Mouse (Mus musculus) adrenal gland (tissue): ENCODE results near the gene Dhx30.
"Not testable (repeated sequence)": the region's sequence is repeated elsewhere in the genome, so short reads cannot be mapped to it uniquely, and the experiment has no call there.

Source experiments
- intact Hi-C: fragments of 180-260 bp; cut with DNase I; formaldehyde crosslinking; loops from one replicate; pipeline ENCODE4 v1.15.1; 2025

Gene Dhx30

DNA sequence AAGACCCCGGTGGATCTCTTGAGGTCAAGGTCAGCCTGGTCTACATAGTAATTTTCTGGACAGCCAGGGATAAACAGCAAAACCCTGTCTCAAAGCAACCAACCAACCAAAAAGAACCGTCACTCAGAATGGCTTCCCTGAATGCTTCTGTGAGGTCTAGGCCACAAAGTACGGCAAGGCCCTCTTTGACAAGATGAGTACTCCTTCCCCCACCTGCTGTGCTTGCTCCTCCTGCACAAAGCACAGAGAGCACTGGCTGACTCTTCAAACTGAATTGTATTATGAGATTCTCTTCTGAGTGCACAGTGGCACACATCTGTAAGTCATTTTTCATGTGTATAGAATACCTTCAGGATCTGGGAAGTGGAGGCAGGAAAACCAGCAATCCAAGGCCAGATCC, 19.8 kb downstream of the Dhx30 start:
- intact Hi-C loops = no loop called here

DNA sequence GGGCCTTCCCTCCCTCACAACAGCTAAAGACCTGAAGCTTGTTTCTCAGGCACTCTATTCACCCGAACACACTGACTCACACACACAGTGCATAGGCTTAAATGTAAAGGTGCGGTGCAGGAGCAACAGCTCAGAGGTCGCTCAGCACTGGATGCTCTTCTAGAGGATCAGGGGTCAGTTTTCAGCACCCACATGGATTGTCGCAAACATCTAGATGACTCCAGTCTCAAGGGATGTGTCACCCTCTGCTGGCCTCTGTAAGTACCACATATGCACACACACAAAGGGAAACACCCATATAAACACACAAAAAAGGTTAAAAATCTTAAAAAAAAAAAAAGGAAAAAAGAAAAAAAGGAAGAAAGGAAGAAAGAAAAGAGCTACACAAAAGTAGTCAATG, 22.9 kb downstream of the Dhx30 start:
- intact Hi-C loops = no loop called here

DNA sequence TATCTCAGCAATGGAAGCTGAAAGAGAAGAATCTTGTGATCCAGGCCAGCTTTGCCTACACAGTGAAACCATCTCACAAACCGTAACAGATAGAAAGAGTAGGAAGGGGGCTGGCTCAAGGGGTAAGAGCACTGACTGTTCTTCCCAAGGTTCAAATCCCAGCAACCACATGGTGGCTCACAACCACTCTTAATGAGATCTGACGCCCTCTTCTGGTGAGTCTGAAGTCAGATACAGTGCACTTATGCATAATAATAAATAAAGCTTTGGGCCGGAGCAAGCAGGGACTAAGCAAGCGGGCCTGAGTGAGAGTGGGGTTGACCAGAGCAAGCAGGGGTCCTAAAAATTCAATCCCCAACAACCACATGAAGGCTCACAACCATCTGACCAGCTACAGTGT, 24.3 kb downstream of the Dhx30 start:
- intact Hi-C loops = no loop called here

DNA sequence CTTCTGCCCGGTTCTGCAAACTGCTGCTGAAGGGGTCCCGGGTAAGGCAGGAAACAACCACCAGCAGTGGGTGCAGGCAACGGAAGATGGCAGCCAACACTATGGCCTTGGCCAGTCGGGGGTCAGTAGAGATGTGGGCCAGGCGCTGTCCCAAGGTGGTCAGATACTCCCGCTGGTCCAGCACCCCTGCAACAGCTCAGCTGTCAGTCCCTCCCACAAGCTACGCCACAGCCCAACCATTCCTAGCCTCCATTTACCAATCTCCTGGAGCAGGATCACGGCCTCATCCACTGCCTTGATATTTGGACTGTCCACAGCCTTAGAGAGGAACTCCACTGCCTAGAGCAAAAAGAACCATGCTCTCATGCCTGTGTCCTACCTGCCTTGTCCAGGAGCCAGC, 31.9 kb downstream of the Dhx30 start:
- intact Hi-C loops = no loop called here

DNA sequence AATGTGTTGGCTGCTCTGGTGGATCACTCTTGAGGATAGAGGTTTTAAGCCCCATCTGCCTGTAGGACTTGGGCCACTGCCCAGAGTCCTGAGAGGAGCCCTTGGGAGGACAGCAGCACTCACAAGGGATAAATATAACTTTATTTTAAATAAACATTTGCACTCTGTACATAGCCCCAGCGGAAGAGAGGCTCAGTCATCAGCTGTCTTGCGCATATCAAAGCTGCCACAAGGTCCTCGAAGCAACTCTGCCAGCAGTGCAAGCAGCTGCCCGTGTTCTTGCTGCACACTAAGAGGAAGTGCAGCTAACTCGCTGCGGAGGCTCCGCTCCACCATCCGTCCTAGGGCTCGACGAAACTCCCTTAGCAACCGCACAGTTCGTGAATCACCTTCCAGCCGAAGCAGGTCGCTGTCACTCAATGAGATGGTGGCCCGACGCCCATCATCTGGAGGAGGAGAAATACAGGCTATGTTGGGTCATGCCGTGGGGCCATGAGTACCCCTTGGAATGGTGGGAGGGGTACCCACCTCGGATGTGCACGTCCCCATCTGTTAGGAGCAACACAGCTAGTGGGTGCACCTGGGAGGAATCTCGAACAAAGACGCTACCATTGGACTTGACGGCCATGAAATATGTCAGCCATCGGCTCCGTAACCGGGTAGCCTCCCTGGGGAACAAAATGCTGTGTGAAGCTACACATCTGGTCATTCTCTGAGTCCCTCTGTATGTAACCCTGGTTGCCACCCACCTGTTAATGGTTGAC, 33.2 kb downstream of the Dhx30 start:
- intact Hi-C loops = no loop called here

DNA sequence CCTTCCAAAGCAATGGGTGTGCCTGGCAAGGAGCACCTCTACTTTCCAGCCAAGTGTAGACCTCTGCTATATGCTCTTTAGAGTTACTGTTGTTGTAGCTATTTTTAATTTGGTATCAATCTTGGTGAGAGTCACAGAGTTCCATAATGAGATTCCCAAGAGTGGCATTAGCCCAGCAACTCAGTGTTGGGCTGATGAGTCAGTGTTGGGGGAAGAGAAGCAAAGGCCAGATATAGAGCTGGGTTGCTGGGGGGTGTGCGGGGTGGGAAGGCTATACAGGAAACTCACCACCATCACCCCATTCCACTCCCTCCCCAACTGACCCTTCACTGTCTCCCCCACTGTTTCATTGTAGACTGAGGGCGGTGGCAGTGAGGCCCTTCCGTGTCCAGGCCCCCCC, 36.6 kb downstream of the Dhx30 start:
- intact Hi-C loops = no loop called here

DNA sequence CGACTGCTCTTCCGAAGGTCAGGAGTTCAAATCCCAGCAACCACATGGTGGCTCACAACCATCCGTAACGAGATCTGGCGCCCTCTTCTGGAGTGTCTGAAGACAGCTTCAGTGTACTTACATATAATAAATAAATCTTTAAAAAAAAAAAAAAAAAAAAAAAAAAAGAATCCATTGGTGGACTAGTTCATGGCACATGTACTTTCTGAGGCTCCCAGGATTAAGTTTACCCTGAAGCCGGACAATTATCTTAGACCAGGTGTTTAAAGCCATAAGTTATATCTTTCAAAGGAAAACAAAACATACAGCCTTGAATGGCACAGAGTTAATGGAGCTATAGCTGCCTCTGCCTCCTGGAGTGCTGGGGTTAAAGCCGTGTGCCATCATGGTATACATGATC, 41.2 kb downstream of the Dhx30 start:
- intact Hi-C loops = not testable (repeated sequence)

DNA sequence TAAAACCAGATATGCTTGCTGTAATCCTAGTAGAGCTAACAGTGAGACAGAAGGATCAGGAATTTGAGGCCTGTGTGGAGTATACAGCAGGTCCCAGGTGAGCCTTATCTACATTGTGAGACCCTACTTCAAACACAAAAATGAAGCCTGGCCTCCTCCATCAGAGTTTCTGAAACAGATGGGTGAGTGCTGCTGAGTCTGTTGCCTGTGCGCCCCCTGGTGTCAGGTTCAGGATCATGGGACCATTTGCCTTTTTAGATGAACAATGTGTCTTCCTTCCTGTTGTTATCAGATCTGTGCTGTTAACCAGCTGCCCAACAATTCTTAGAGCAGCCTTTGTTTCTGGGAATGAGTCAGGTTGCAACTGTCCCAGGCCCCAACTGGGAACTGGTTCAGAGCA, 45.8 kb downstream of the Dhx30 start:
- intact Hi-C loops = loop anchor here (2.0 kb wide), 2 partner anchors 87 to 179 kb away; no protein-coding TSS in a partner anchor

DNA sequence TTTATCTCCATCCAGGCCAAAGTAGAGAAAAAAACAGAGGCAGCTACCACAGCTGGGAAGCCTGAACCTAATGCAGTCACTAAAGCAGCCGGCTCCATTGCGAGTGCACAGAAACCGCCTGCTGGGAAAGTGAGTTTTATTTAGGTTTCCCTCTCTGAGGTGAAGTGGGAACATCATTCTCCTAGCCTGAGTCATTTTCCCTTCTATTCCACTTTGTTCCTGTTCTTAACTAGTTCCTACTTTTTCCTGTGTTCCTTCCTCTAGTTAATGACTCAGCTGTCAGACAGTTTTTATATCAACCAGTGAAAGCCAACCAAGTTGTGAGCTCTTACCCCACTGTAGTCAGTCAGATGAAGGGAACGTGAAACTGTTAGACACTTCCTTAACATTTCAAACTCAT, 46.6 kb downstream of the Dhx30 start:
- intact Hi-C loops = no loop called here

DNA sequence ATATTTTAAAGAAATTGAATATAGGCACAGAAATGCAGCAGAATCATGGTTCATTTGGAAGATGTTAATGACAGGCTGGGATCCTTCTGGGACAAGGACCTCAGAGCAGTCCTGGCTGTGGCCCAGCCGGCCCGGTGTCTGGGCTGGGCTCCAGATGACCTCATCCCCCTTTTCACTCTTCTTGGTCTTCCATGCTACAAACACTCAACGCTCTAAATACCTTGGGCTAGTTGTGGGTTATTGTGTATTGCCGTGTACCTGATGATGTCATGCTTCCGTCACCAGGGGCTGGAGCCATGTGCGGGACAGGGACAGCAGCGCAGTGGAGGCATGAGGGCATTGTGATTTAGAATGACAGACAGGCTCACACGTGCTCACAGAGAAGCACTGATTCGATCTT, 47.3 kb downstream of the Dhx30 start:
- intact Hi-C loops = no loop called here

DNA sequence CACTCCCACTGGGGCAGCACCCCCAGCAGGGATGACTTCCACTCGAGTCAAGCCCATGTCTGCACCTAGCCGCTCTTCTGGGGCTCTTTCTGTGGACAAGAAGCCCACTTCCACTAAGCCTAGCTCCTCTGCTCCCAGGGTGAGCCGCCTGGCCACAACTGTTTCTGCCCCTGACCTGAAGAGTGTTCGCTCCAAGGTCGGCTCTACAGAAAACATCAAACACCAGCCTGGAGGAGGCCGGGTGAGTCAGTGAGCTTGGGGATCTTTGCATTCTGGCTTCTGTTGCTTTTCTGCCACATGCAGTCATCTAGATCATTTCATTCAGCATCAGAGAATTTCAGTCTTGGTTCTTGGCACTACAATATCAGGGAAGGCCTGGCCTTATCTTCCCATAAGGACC, 48.9 kb downstream of the Dhx30 start:
- intact Hi-C loops = no loop called here

DNA sequence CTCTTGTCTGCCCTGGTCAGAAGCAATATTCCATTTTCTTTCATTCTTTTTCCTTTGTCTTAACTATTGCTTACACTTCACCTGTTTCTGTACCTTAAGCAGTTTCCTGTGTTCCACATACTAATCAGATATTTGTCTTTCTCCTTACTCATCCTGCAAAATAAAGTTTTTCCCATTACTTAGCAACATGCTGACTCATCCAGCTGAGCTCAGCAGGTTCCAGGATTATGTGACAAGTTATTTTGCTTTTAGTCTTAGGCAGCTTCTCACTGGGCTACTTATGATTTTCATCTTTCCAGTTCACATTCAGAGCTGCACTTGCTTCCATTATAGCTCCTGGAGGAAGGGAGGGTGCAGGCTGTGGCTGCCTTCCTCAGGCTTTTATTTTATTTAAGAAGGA, 53.0 kb downstream of the Dhx30 start:
- intact Hi-C loops = no loop called here

DNA sequence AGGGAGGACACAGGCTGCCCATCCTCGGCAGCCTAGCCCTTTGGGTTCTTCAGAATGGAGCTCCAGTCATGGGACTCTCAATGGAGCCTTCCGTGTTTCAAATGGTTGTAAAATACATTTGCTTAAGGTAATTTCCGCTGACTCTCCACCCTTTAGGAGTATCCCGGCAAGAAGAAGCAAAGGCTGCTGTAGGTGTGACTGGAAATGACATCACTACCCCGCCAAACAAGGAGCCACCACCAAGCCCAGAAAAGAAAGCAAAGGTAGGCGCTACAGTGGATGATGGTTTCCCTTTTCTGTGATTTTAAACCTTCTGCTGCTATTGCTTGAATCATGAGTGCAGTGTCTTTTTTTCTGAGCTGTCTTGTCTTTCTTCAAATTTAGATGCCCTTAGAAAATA, 54.8 kb downstream of the Dhx30 start:
- intact Hi-C loops = no loop called here

DNA sequence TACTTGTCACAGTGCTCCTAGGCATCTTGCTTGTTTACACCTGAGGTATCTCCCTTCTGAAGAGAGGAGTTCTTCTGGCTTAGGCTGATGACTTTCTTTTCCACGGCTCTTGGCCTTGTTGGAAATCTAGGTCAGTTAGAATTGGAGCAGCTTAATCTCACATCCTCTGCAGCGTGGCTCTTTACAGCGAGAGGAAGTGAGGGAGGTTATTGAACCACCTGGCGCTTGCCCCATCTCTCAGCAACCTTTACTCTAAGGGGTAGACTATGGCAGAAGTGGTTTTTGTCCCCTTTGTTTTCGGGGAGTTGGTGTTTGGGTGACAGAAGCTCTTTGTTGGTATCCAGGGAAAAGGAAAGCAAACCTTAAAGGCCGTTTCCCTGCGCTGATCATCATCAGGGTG, 55.2 kb downstream of the Dhx30 start:
- intact Hi-C loops = no loop called here

DNA sequence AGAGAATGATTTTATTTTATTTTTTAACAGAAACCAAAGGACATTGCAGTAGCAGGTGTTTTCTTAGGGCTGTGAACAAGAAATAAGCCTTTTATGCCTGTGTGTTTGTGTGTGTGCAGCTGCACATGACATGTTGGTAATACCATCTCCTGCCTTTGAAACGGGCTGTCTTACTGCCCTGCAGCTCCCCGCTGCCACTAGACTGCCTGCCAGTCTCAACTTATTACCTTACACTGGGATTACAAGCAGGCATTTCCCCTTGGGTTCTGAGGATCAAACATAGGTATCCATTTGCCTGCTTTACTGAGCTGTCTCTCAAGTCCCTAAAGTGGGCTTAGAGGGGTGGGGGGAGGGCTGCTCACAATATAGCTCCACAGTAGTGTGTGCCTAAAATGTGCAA, 56.9 kb downstream of the Dhx30 start:
- intact Hi-C loops = no loop called here

DNA sequence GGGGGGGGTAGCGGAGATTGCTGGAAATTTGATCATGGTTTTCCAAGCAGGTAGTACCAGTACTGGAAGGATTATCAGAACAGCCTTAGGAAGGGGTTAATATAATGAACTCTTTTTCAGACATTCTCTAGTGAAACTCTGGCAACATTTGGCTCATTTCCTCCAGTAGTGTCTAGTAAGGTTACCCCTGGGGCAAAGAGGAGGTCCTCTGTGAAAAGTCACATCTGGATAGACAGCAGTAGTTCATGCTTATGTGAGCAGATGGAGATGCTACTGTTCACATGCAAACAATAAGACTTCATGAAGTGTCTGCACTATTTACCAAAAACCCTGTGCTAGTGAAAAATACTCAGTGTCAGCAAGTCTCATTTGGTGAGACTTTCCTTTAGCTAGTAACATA, 60.4 kb downstream of the Dhx30 start:
- intact Hi-C loops = no loop called here

DNA sequence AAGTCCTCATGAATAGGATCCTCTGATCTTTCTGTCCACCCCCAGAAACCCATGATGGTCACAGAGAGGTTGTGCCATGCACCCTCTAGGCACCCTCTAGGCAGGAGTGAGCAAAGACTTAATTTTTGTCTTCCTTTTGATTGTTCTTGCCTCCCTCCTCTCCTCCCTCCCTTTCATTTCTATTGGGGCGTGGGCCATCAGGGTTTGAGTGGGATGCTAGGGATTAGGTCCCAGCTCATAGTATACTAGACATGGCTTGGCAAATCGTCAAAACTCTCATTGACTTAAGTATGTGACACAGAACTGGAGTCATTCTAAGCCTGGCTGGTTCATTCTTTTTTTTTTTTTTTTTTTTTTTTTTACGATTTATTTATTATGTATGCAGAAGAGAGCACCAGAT, 62.8 kb downstream of the Dhx30 start:
- intact Hi-C loops = no loop called here

DNA sequence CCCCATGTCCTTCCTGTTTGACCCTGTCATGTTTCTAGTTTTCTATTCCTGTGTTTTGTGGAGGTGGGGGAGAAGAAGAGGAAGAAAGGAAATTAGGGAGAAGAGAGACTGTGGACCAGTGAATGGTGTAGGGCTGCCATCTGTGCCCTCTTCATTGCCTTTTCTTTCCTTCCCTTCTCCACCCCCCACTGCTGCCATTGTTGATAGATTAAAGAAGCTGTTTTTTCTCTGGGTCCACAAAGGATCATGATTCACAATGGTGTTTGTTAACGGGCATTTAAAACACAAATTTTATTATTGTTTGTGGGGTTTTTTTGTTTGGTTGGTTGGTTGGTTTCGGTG, 63.6 kb downstream of the Dhx30 start:
- intact Hi-C loops = no loop called here

DNA sequence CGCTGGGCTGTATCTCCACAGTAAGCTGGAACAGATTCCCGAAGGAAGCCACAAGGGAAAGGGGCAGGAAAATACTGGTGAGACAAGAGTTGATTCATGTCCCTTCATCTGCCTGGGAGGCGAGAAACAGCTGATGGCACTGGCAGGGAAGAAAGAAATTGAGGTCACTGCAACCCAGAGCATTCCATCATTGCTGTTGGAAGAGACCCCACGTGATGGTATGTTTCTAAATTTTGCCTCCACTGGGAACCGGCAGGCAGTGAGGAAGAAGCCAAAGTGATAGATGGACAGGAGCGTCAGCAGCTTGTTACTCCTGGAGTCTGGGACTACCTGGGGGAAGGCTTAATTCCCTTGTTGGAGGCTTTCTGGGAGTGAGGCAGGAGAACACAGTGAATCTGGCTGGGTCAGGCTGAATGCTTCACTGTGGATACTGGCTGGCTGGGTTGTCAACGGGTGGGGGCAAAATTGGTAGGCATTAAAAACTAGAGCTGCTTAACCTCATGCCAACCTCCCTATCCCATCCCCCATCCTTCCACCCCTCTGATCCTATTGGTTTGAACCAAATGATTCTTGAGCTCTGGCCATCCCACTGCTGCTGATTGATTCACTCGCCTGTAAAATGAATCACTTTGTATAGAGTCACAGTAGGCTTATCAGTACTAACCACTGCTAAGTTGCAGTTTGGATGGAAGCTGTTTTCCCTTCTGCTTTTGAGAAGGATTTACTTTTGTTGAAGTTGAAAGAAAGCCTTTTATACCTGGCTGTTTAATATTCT, 64.1 kb downstream of the Dhx30 start:
- intact Hi-C loops = no loop called here

DNA sequence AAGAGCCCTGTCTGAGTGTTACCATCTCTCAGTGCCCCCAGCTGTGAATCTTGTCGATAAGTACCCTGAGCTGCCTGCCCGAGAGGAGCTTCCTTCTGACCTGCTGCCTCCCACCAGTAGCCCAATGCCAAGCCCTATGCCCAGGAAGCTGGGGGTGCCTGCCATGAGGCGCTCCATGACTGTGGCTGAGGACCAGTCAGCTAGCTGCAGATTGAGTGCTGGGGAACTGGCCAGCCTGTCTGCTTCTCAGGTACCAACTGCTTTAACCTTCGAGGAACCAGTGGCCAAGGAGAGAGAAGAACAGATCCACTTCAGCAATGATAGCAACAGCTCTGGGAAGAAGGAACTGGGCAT, 64.7 kb downstream of the Dhx30 start:
- intact Hi-C loops = no loop called here

DNA sequence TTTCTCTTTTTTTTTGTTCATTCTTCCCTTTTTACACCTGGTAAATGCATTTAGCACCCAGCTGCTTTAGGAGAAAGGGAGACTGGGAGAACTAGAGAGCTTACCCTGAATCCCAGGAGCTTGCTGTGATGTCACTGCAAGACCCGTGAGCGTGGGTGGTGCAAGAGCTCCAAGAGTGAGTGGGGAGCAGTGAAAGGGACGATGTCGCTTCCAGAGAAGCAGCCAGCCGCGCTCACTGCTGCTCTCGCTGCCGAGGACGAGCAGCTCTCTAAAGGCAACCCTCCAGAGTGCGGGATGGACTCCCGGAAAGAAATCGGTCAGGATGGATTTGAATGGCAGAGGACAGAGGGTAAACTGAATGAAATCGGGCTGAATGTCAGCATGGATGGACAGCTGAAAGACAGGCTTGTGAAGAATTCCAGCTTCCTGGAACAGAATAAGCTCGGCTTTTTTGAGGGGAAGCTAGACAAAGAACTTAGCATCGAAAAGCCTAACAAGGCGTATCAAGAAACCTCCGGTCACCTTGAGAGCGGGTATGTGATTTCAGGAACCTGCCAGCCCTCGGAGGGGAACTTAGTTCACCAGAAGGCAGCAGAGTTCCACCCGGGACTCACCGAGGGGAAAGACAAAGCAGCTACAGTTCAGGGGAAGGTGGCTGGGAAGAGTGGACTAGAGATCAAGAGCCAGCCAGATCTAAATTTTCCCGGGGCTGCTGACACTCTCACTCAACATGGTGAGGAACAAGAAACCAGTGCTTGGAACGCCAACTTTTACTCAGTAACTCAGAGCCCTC, 65.6 kb downstream of the Dhx30 start:
- intact Hi-C loops = no loop called here

DNA sequence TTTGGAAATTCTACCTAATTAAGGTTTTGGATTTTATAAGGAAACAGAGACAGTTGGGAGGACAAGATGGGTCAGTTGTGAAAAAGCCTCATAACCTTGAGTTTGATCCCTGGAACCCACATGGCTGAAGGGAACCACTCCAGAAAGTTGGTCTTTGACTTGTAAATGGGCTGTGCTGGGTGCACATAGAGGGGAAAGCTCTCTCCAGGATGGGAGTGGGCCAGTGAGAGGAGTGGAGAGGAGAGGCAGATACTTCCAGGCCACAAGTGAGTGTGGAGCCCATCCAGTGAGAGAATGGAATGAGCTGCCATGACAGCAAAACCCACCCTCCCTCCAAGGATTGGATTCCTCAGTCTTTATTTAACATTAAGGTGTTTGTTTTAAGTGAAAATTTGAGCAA, 66.4 kb downstream of the Dhx30 start:
- intact Hi-C loops = no loop called here
